Mouse (Mus musculus): ENCODE data around the gene Rpl6. TPM values are rescaled to one million over a fixed set of nuclear protein-coding genes. Genes with fewer than 3 reads are reported as not detected.

Gene Rpl6
- 2,234 TPM for total RNA-seq (2023)

DNA sequence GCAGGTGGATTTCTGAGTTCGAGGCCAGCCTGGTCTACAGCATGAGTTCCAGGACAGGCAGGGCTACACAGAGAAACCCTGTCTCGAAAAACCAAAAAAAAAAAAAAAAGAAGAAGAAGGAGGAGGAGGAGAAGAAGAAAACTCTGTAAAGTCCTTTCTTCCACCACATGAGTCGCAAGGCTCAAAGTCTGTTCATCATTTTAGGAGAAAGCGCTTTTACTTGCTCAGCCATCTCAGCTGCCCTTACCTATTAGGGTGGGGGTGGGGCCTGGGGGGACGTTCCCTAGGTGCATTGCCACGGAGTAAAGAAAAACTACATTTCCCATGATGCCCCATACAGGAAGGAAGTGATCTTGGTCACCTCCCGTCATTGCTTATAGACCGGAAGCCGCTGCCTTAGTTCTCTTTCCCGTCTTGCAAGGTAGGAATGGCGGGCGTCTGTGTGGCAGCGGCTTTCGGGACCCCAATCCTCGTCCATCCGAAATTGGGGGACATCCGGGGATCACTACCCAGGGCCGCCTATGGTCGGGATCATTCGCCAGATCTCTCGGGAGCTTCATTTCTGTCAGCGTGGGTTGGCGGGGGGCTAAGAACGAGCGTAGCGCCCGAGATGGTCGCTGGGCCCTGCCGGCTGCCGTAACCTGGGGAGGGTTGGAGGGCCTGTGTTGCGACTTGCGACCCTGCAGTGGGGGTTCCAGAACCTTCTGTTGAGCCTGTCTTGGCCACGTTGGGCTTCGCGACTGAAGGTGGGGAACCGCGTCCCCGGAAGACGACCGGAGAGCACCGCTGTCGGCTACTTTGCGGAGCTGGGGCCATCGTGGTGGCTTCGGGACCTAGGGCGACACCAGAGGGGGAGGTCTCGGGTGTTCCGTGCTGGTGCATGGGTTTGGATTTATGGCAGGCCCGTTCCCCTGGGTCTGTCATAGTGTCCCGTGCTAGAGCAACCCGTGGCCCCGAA lies at the start of gene Rpl6:
Gene Rpl6, plus strand, starts transcription at position 350 of the 958 bp plus-strand sequence.

DNA sequence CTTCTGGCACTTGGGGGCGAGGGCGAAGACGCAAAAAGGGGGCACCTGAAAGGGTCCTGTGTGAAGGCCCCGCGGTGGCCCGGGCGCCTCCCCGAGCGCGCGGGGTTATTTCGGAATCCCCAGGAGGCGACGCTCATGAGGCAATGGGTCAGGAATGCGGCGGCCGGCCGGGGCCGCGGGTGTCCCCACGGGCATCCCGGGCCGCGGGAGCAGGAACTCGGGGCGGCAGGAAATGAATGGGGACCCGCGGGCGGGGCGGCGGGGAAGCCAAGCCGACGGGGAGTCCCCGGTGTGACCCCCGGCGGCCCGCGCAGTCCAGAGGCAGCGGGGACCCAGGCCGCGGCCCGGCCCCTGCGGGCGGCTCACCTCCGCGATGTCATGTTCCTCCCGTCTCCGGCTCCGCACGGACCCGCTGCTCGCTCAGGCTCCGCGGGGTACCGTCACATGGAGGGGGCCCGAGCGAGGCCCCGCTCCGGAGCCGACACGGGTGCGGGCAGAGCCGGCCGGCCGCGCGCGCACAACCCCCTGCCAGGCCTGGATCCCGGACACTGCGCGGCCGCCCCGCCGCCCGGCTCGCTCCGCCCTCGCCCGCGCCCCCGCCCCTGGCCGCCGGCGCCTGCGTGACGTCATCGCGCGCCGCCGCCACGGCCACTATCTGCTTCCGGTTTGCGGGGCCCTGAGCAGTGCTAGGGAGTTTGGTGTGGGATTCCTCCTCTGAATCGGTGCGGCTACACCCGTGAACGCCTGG lies 13.3 kb upstream of the Rpl6 start, which contains the start of gene Ptpn11:
Gene Ptpn11, minus strand, starts transcription at position 562 of the 748 bp plus-strand sequence.

GRCm38 (mm10) chr5:121219980-121220731 lies 15.9 kb downstream of the Rpl6 start, which contains the start of gene Hectd4:
Gene Hectd4, plus strand, starts transcription at chr5:121220219.

Other genes with a start within 250 kb of the Rpl6 start
- gene Rph3a, start 194.4 kb upstream of the Rpl6 start, total RNA-seq (2023), result not detected
- gene Ptpn11, start 13.1 kb upstream of the Rpl6 start, total RNA-seq (2023), result 33.8 TPM
- gene Hectd4, start 15.7 kb downstream of the Rpl6 start, total RNA-seq (2023), result 71.8 TPM
- 53.2 TPM for gene Trafd1, start 181.2 kb downstream of the Rpl6 start, total RNA-seq (2023)
- gene Naa25, start 193.5 kb downstream of the Rpl6 start, total RNA-seq (2023), result 32.2 TPM
- gene Tmem116, start 247.4 kb downstream of the Rpl6 start, total RNA-seq (2023), result 0.76 TPM
- gene Erp29, start 248.0 kb downstream of the Rpl6 start, total RNA-seq (2023), result 76.0 TPM

All from CD4-positive naive resting alpha-beta T cell, adult 76 days (primary cell).